Comparison of ENCODE assay signal across 11 mouse cellular contexts in genomic region chr6:128022207-128022606, GRCm38 (mm10).
A peak's percentile ranks its signal among the peaks of the same experiment; 100 is the strongest.
DNase-seq lines count a peak whose midpoint lies in the region; ATAC-seq and TF ChIP-seq lines count a peak whose summit lies in the region.
"Had no signal": no experiment of that assay in that cellular context is flagged by ENCODE, and none has a peak within 500 bp of the region (broad histone marks: within the 10 kb centered on the region; RNA-seq: fewer than 3 reads in every experiment).

No protein-coding gene starts in this region.

- no peak for TF ChIP-seq CTCF in intestine, postnatal 0 days (IDR thresholded peaks at IDR 0.05; ENCODE audit: low read depth)

- no peak overlapping the region for H3K4me3 ChIP-seq in intestine, embryonic 14.5 days (ENCODE audit: low read depth, low read length)
- no peak overlapping the region for H3K4me3 ChIP-seq in intestine, postnatal 0 days (ENCODE audit: low read depth, low read length)
- H3K4me3 ChIP-seq in embryonic facial prominence, embryonic 12.5 days = no peak overlapping the region
- H3K4me3 ChIP-seq in liver, embryonic 12.5 days = no peak overlapping the region
- H3K4me3 ChIP-seq: erythroblast, embryonic 14.5 days; neural tube, embryonic 13.5 days had no signal

- no peaks in the 10 kb centered on the region for H3K27me3 ChIP-seq in intestine, embryonic 14.5 days (replicated peaks; ENCODE audit: control insufficient read depth, insufficient read depth, low read length)
- H3K27me3 ChIP-seq in intestine, postnatal 0 days (replicated peaks; ENCODE audit: control insufficient read depth, insufficient read depth, low read length) = no peaks in the 10 kb centered on the region
- no peaks in the 10 kb centered on the region for H3K27me3 ChIP-seq in embryonic facial prominence, embryonic 12.5 days
- H3K27me3 ChIP-seq in liver, embryonic 12.5 days (replicated peaks) = no peaks in the 10 kb centered on the region
- H3K27me3 ChIP-seq: neural tube, embryonic 13.5 days had no signal

- 0 out of 2 replicates have a peak, but pooled peaks cover 6% of the 10 kb centered on the region for H3K36me3 ChIP-seq in intestine, embryonic 14.5 days (ENCODE audit: control insufficient read depth, insufficient read depth, low read length)
- H3K36me3 ChIP-seq in intestine, postnatal 0 days (ENCODE audit: control insufficient read depth, insufficient read depth) = no peaks in the 10 kb centered on the region
- H3K36me3 ChIP-seq in embryonic facial prominence, embryonic 12.5 days = no peaks in the 10 kb centered on the region
- no peaks in the 10 kb centered on the region for H3K36me3 ChIP-seq in liver, embryonic 12.5 days
- H3K36me3 ChIP-seq: neural tube, embryonic 13.5 days had no signal

- H3K9me3 ChIP-seq in intestine, embryonic 14.5 days (ENCODE audit: control insufficient read depth, low read length) = no peaks in the 10 kb centered on the region
- no peaks in the 10 kb centered on the region for H3K9me3 ChIP-seq in intestine, postnatal 0 days (ENCODE audit: control insufficient read depth)
- no peaks in the 10 kb centered on the region for H3K9me3 ChIP-seq in embryonic facial prominence, embryonic 12.5 days
- no peaks in the 10 kb centered on the region for H3K9me3 ChIP-seq in liver, embryonic 12.5 days (replicated peaks)
- H3K9me3 ChIP-seq: neural tube, embryonic 13.5 days had no signal

- ATAC-seq in intestine, embryonic 14.5 days (replicated peaks; ENCODE audit: low FRiP score, low TSS enrichment, low read depth) = no peak
- ATAC-seq in intestine, postnatal 0 days = no peak
- peak; percentile 32 for ATAC-seq in embryonic facial prominence, embryonic 12.5 days (ENCODE audit: insufficient number of reproducible peaks, insufficient read depth, low FRiP score, low TSS enrichment)
- ATAC-seq in liver, embryonic 12.5 days = no peak

- H3K4me1 ChIP-seq in intestine, embryonic 14.5 days (replicated peaks; ENCODE audit: control insufficient read depth, insufficient read depth, low read length) = peaks cover 30% of the 10 kb centered on the region
- H3K4me1 ChIP-seq in intestine, postnatal 0 days (replicated peaks; ENCODE audit: control insufficient read depth, insufficient read depth, low read length) = 0 out of 2 replicates have a peak, but pooled peaks cover 2% of the 10 kb centered on the region
- H3K4me1 ChIP-seq in embryonic facial prominence, embryonic 12.5 days = peaks cover 47% of the 10 kb centered on the region
- no peaks in the 10 kb centered on the region for H3K4me1 ChIP-seq in liver, embryonic 12.5 days

- H3K9ac ChIP-seq in intestine, embryonic 14.5 days (ENCODE audit: low read length) = 0 out of 2 replicates have a peak overlapping the region, but pooled peaks have one; percentile 13
- no peak overlapping the region for H3K9ac ChIP-seq in intestine, postnatal 0 days (ENCODE audit: low read depth, low read length)
- no peak overlapping the region for H3K9ac ChIP-seq in embryonic facial prominence, embryonic 12.5 days
- no peak overlapping the region for H3K9ac ChIP-seq in liver, embryonic 12.5 days
- H3K9ac ChIP-seq: neural tube, embryonic 13.5 days had no signal

- WGBS in intestine, embryonic 14.5 days = 36% methylated on average over 6 of the region's 6 CpGs
- WGBS in intestine, postnatal 0 days = 61% methylated on average over 6 of the region's 6 CpGs
- 22% methylated on average over 6 of the region's 6 CpGs for WGBS in embryonic facial prominence, embryonic 12.5 days
- WGBS in liver, embryonic 12.5 days (ENCODE audit: insufficient replicate concordance) = 63% methylated on average over 6 of the region's 6 CpGs

- no peak overlapping the region for H3K4me2 ChIP-seq in intestine, embryonic 14.5 days (ENCODE audit: low read length)
- H3K4me2 ChIP-seq in intestine, postnatal 0 days (replicated peaks; ENCODE audit: low read depth) = no peak overlapping the region
- no peak overlapping the region for H3K4me2 ChIP-seq in embryonic facial prominence, embryonic 12.5 days (replicated peaks)
- no peak overlapping the region for H3K4me2 ChIP-seq in liver, embryonic 12.5 days
- H3K4me2 ChIP-seq: neural tube, embryonic 13.5 days had no signal

- H3K27ac ChIP-seq in intestine, embryonic 14.5 days (ENCODE audit: low read depth) = peak overlapping the region; percentile 76
- no peak overlapping the region for H3K27ac ChIP-seq in intestine, postnatal 0 days (ENCODE audit: low read depth, low read length)
- H3K27ac ChIP-seq in embryonic facial prominence, embryonic 12.5 days = no peak overlapping the region
- no peak overlapping the region for H3K27ac ChIP-seq in liver, embryonic 12.5 days
- H3K27ac ChIP-seq: neural tube, embryonic 13.5 days had no signal

- no peak for DNase-seq in intestine, embryonic 14.5 days (ENCODE audit: low spot score)
- peak; percentile 33 for DNase-seq in hindlimb bud, embryonic 11.5 days (ENCODE audit: extremely low spot score, low read depth, low spot score)
- DNase-seq in retina, embryonic 14.5 days (ENCODE audit: low spot score) = peak; percentile 79
- no peak for DNase-seq in layer of hippocampus, adult 11-12 months (ENCODE audit: low spot score)
- DNase-seq: lung, postnatal 14 days; thymus, postnatal 14 days had no signal

Comparison
In these comparisons a context has a peak if more than half of its experiments do, and no peak if none do; other contexts are left out.
1. DNase-seq: peak in hindlimb bud, embryonic 11.5 days (single experiment) and retina, embryonic 14.5 days (single experiment); none in intestine, embryonic 14.5 days (single experiment) and layer of hippocampus, adult 11-12 months (single experiment).